Mouse (Mus musculus) erythroblast, embryonic 14.5 days (primary cell): Measurements from ENCODE around the gene Pomgnt1. TPM values are rescaled to one million over a fixed set of nuclear protein-coding genes. Genes with fewer than 3 reads are reported as not detected.
A peak's percentile ranks its signal among the peaks of the same experiment; 100 is the strongest.

Source experiments
- H3K27me3 ChIP-seq: 2 replicates; pipeline ENCODE4 v1.6.1; 2012; ENCODE audit warnings: inconsistent platforms; ENCODE audit not compliant: control insufficient read depth
- H3K36me3 ChIP-seq: 2 replicates; pipeline ENCODE4 v1.6.1; 2012; ENCODE audit warnings: mild to moderate bottlenecking, inconsistent platforms; ENCODE audit not compliant: control insufficient read depth
- H3K4me1 ChIP-seq: 2 replicates; pipeline ENCODE4 v1.6.1; 2012; ENCODE audit warnings: inconsistent platforms; ENCODE audit not compliant: control insufficient read depth
- H3K4me3 ChIP-seq: replicated peaks from 2 replicates; pipeline ENCODE3; 2012; ENCODE audit warnings: moderate library complexity, mild to moderate bottlenecking, inconsistent platforms
- H3K9me3 ChIP-seq: 2 replicates; pipeline ENCODE4 v1.6.1; 2012; ENCODE audit warnings: low read length, inconsistent platforms, mixed read lengths; ENCODE audit not compliant: control insufficient read depth
- GATA1 ChIP-seq: IDR thresholded peaks from 2 replicates; pipeline ENCODE4 v1.6.1; 2012; ENCODE audit warnings: low read length, inconsistent platforms, mixed read lengths
- TAL1 ChIP-seq: IDR thresholded peaks from 3 replicates; pipeline ENCODE4 v1.6.1; 2012; ENCODE audit warnings: low read length, inconsistent platforms, mixed read lengths
- polyA plus RNA-seq: library from polyadenylated mRNA; stranded (reverse); fragments of >175 nt; gene quantifications from 2 replicates; pipeline ENCODE4 v1.2.3, GENCODE M21; 2012

Gene Pomgnt1
- polyA plus RNA-seq, 1 experiment: 0.18 TPM

DNA sequence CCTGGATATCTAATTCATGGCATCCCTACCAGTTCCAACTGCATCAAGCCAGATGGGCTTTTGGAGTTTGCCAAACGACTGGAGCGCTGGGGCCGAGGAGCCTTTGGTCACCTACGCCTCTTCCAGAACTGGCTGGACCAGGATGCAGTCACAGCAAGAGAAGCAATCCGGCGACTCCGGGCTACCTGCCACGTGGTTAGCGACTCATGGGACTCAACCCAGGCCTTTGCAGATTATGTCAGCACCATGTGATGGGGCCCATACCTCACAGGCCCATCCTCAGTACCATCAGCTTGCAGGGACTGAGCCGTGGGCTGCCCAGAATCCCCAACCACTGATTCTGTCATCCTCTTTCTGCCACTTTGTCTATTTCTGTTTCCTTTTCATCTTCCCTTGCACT is 27.3 kb upstream of the Pomgnt1 start:
- Histone ChIP-seq H3K4me3 (no peak overlapping the region), H3K4me1 (peaks cover 17% of the 10 kb centered on the region), H3K36me3 (peaks cover 99% of the 10 kb centered on the region), H3K27me3 (no peaks in the 10 kb centered on the region), H3K9me3 (no peaks in the 10 kb centered on the region)
- TF ChIP-seq GATA1: no peak
- no peak for TF ChIP-seq TAL1

DNA sequence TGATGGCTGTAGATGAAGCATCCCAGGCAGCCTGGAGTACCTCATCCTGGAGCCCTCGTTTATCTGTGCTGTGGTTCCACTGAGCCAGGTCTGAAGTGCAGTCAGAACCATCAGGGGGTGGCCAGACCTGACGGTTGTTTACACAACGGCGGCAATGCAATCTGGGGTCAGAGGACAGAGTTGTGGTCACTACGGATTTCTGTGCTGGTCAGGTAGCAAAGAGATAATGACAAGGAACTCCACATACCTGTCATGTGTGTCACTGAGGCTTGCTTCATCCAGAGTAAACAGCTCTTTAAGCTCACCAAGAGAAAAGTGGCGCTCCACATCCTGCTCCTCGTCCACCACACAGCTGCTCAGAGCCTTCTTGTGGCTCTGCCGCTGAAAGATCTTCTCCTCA is 26.4 kb upstream of the Pomgnt1 start:
- Histone ChIP-seq H3K27me3 (no peaks in the 10 kb centered on the region), H3K9me3 (no peaks in the 10 kb centered on the region), H3K4me1 (peaks cover 25% of the 10 kb centered on the region), H3K4me3 (no peak overlapping the region), H3K36me3 (peaks cover 99% of the 10 kb centered on the region)
- TF ChIP-seq GATA1 (no peak), TAL1 (no peak)

DNA sequence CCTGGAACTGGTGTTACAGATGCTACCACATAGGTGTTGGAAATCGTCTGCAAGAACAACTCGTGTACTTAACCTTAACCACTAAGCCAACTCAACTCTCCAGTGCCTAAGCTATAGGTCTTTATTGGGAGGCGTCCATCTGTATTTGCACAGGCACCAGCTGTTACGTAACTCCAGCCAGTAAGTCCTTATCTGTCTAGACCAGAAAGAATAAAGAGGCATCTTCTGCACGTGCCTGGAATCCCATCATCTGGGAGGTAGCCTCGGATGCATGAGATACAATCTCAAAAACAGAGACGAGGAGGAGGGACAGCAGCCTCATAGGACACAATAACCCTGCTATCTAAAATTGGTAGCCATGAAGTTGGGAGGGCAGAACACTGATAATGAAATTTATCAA is 22.7 kb upstream of the Pomgnt1 start:
- peaks cover 100% of the 10 kb centered on the region for H3K36me3 ChIP-seq
- H3K4me3 ChIP-seq: no peak overlapping the region
- peaks cover 30% of the 10 kb centered on the region for H3K4me1 ChIP-seq
- peak; percentile 50 for TF ChIP-seq TAL1
- TF ChIP-seq GATA1: no peak
- H3K27me3 ChIP-seq: no peaks in the 10 kb centered on the region
- no peaks in the 10 kb centered on the region for H3K9me3 ChIP-seq

DNA sequence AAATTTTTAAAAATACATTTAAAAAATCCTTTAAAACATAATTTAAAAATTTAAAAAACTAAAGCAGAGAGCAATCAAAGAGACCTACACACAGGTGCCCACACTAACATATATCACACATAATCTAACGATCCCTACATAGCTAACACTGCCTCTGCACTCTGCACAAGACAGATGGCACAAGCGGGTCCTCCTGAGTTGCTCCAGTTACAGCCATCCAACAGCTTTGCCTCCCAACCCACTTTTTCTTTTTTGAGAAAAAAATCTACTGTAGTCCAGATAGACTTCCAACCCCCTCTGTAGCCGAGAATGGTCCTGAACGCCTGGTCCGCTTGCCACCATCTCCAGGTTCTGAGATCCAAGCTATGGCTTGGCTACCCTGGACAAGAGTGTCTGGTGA is 18.4 kb upstream of the Pomgnt1 start:
- peaks cover 95% of the 10 kb centered on the region for H3K36me3 ChIP-seq
- no peaks in the 10 kb centered on the region for H3K27me3 ChIP-seq
- no peaks in the 10 kb centered on the region for H3K9me3 ChIP-seq
- H3K4me1 ChIP-seq: peaks cover 23% of the 10 kb centered on the region
- no peak overlapping the region for H3K4me3 ChIP-seq
- TF ChIP-seq GATA1: no peak
- no peak for TF ChIP-seq TAL1

DNA sequence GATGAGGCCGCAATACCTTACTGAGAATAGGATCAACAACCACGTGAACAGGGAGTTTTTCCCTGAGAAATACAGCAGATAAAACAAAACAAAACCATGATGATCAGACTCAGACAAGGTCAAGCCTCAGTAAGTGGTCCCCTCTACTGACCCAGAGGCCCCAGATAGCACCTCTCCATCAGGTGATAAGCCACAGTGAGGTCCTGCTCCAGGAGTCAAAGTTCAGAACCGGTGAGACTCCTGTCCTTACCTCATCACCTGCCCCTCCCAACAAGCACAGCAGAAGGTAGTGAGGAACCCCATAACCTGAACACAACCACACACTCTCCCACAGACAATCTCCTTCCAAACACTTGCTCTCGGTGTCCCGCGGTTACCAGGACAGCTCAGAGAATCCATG is 12.9 kb upstream of the Pomgnt1 start:
- Histone ChIP-seq H3K4me1 (peaks cover 3% of the 10 kb centered on the region), H3K36me3 (peaks cover 91% of the 10 kb centered on the region), H3K9me3 (no peaks in the 10 kb centered on the region), H3K27me3 (no peaks in the 10 kb centered on the region), H3K4me3 (no peak overlapping the region)
- TF ChIP-seq TAL1: no peak
- no peak for TF ChIP-seq GATA1

DNA sequence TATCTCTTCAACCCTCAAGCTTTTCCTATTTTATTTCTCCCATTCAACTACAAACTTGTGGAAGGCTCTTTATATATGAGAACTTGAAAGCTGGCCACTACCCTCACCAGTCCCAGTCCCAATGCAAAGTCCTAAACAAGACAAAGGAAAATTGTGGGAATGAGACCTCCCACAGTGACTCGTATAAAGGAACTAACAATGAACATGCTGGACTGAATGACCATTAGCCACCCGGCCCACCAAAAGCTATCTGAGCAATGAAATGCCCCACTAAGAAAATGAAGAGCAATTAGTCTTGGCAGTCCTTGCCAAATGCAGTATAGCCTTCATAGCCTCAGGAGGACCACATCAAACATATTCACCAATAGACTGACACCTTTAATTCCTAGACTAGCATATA is 12.2 kb upstream of the Pomgnt1 start:
- peaks cover 3% of the 10 kb centered on the region for H3K4me1 ChIP-seq
- no peaks in the 10 kb centered on the region for H3K27me3 ChIP-seq
- no peak overlapping the region for H3K4me3 ChIP-seq
- H3K9me3 ChIP-seq: no peaks in the 10 kb centered on the region
- peaks cover 91% of the 10 kb centered on the region for H3K36me3 ChIP-seq
- no peak for TF ChIP-seq GATA1
- TF ChIP-seq TAL1: no peak

DNA sequence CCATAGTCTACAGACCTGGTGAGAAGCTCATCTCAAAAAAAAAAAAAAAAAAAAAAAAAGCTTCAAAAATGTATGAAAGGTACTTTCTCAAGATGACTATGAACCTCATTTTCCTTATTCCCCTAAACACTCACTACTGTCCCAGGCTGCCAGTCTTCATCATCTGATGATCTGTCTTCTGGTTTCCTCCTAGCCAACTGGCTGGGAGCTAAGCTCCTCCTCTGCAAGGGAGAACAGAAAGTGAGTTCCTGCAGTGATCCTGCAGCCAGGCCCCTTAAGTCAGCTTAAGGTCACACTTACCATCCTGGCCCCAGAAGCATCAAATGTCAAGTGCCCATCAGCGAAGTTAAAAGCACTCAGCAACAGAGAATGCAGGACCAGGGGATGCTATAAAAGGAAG is 878 bp upstream of the Pomgnt1 start:
- TF ChIP-seq TAL1 (no peak), GATA1 (no peak)
- no peaks in the 10 kb centered on the region for H3K27me3 ChIP-seq
- no peaks in the 10 kb centered on the region for H3K9me3 ChIP-seq
- H3K4me1 ChIP-seq: peaks cover 51% of the 10 kb centered on the region
- H3K4me3 ChIP-seq: peak overlapping the region; percentile 69
- H3K36me3 ChIP-seq: peaks cover 39% of the 10 kb centered on the region

DNA sequence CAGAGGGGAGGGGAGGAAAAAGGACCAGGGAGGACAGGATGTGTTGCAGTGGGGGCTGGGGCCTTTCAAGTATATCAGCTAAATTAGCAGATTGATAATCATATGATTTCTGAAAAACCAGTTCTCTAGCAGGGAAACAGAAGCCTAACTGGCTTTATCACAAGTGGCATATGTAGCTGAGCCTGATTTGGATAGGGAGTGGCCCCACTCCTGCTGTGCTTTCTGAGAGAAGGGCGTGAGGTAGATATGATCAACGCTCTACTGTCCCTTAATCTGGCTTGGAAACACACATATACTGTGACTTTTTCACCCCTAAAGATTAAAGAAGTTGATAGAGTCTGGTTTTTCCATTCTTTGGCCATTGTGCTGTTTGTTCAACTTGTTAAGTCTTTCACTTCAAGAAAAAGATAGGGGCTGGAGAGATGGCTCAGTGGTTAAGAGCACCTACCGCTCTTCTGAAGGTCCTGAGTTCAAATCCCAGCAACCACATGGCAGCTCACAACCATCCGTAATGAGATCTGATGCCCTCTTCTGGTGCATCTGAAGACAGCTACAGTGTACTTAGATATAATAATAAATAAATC is 2.3 kb downstream of the Pomgnt1 start:
- peaks cover 44% of the 10 kb centered on the region for H3K4me1 ChIP-seq
- peaks cover 15% of the 10 kb centered on the region for H3K36me3 ChIP-seq
- no peak for TF ChIP-seq TAL1
- TF ChIP-seq GATA1: no peak
- H3K27me3 ChIP-seq: no peaks in the 10 kb centered on the region
- no peaks in the 10 kb centered on the region for H3K9me3 ChIP-seq
- no peak overlapping the region for H3K4me3 ChIP-seq

DNA sequence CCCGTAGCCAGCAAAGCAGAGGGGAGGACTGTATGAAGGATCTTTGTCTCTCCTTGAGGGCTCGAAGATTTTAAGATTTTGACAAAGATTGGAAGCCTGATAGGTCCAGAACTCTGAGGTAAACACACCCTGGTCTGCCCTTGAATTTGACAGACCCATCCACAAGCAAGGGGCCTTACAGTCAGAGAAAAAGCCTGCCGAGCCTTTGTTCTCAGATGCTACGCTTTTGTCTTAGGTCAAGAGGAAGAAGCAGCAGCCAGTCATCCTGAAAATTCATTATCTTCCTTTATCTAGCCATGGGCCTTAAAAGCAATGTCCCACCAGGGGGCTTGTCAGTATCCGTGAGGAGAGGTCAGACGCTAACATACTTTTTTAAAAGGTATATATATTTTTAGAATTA is 4.3 kb downstream of the Pomgnt1 start:
- Histone ChIP-seq H3K4me3 (no peak overlapping the region), H3K4me1 (peaks cover 27% of the 10 kb centered on the region), H3K36me3 (peaks cover 7% of the 10 kb centered on the region), H3K9me3 (no peaks in the 10 kb centered on the region), H3K27me3 (no peaks in the 10 kb centered on the region)
- TF ChIP-seq TAL1: no peak
- TF ChIP-seq GATA1: no peak

DNA sequence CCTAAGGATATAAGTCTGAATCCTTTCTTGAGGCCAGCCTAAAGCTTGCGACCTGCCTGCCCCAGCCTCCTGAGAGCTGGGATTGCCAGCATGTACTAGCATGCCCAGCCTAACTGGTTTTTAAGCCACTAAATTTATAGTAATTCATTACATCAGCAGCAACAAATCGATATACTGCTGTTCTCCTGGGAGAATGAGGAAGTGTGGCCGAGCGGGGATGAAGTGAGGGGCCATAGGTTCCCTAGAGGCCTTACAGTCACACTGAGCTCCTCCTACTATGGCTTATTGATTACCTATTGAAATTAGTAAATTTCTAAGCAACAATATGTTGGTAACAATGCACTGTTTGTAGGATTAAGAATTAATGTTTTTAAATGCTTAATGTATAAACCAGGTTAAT is 9.5 kb downstream of the Pomgnt1 start:
- Histone ChIP-seq H3K9me3 (no peaks in the 10 kb centered on the region), H3K36me3 (peaks cover 7% of the 10 kb centered on the region), H3K4me1 (no peaks in the 10 kb centered on the region; the same call in 1 of the 2 replicates), H3K4me3 (no peak overlapping the region), H3K27me3 (no peaks in the 10 kb centered on the region; the same call in 1 of the 2 replicates)
- TF ChIP-seq GATA1 (no peak), TAL1 (no peak)
